Mouse (Mus musculus) MEL (cell line): ENCODE results near the gene Lipc.
A peak's percentile ranks its signal among the peaks of the same experiment; 100 is the strongest.

Experiments used
- CTCF ChIP-seq, 3 experiments: IDR thresholded peaks in 2 of 3; conservative IDR thresholded peaks in 1 of 3; 2 replicates each; pipeline ENCODE4 v1.5.1; 2011 to 2012; ENCODE audit warnings: low read length in 3 of 3, low read depth in 2 of 3, mild to moderate bottlenecking in 2 of 3, improper control_type of control experiment in 1 of 3, inconsistent platforms in 1 of 3, mixed read lengths in 1 of 3, moderate library complexity in 1 of 3; ENCODE audit not compliant: control insufficient read depth in 1 of 3, insufficient read depth in 1 of 3, poor library complexity in 1 of 3, severe bottlenecking in 1 of 3
- E2F4 ChIP-seq: IDR thresholded peaks from 2 replicates; pipeline ENCODE4 v1.6.1; 2011; ENCODE audit warnings: low read depth, low read length, improper control_type of control experiment, borderline replicate concordance
- GABPA ChIP-seq: IDR thresholded peaks from 2 replicates; pipeline ENCODE4 v1.6.1; 2012; ENCODE audit warnings: low read depth, mild to moderate bottlenecking, inconsistent platforms, low read length, improper control_type of control experiment, moderate library complexity
- GATA1 ChIP-seq: IDR thresholded peaks from 2 replicates; pipeline ENCODE4 v1.6.1; 2011; ENCODE audit warnings: low read depth, low read length, improper control_type of control experiment
- JUND ChIP-seq: IDR thresholded peaks from 2 replicates; pipeline ENCODE4 v1.6.1; 2011; ENCODE audit warnings: low read depth, mild to moderate bottlenecking, improper control_type of control experiment, low read length
- MAFK ChIP-seq: IDR thresholded peaks from 2 replicates; pipeline ENCODE4 v1.6.1; 2011; ENCODE audit warnings: low read depth, mild to moderate bottlenecking, low read length, improper control_type of control experiment, borderline replicate concordance
- MAX ChIP-seq: IDR thresholded peaks from 2 replicates; pipeline ENCODE4 v1.6.1; 2011; ENCODE audit warnings: low read length, improper control_type of control experiment
- MAZ ChIP-seq: IDR thresholded peaks from 2 replicates; pipeline ENCODE4 v1.6.1; 2012; ENCODE audit warnings: low read depth, mild to moderate bottlenecking, inconsistent platforms, low read length, improper control_type of control experiment
- MYC ChIP-seq: IDR thresholded peaks from 2 replicates; pipeline ENCODE4 v1.6.1; 2011; ENCODE audit warnings: low read depth, mild to moderate bottlenecking, low read length, improper control_type of control experiment, moderate library complexity
- POLR2A ChIP-seq, 2 experiments: IDR thresholded peaks; 2 replicates each; pipeline ENCODE4 v1.6.1; 2011 to 2012; ENCODE audit warnings: low read length in 2 of 2, mild to moderate bottlenecking in 2 of 2, control low read depth in 1 of 2, improper control_type of control experiment in 1 of 2, low read depth in 1 of 2, moderate library complexity in 1 of 2; ENCODE audit not compliant: control insufficient read depth in 1 of 2, insufficient read depth in 1 of 2, poor library complexity in 1 of 2
- POLR2AphosphoS2 ChIP-seq: IDR thresholded peaks from 2 replicates; pipeline ENCODE4 v1.6.1; 2011; ENCODE audit warnings: low read length, improper control_type of control experiment
- SIN3A ChIP-seq: IDR thresholded peaks from 2 replicates; pipeline ENCODE4 v1.6.1; 2012; ENCODE audit warnings: low read length, improper control_type of control experiment, inconsistent platforms
- SMC3 ChIP-seq: IDR thresholded peaks from 2 replicates; pipeline ENCODE4 v1.6.1; 2011; ENCODE audit warnings: low read depth, low read length, improper control_type of control experiment
- ZC3H11A ChIP-seq: IDR thresholded peaks from 2 replicates; pipeline ENCODE4 v1.6.1; 2012; ENCODE audit warnings: low read depth, mild to moderate bottlenecking, inconsistent platforms, low read length, improper control_type of control experiment

GRCm38 (mm10) chr9:70892627-70893026 is 59.4 kb downstream of the Lipc start:
- TF ChIP-seq POLR2A (IDR thresholded peaks at IDR 0.05; ENCODE audit: control insufficient read depth in 1 of 2, insufficient read depth in 1 of 2, low read depth in 1 of 2, low read length in 2 of 2, poor library complexity in 1 of 2) (no peak), CTCF (IDR thresholded peaks at IDR 0.05 in 2 of 3, conservative IDR thresholded peaks at IDR 0.05 in 1 of 3; ENCODE audit: control insufficient read depth in 1 of 3, insufficient read depth in 1 of 3, low read depth in 2 of 3, low read length in 3 of 3, poor library complexity in 1 of 3, severe bottlenecking in 1 of 3) (no peak), GATA1 (peak; percentile 44; the same call in 1 of the 2 replicates), SIN3A (no peak), MAZ (no peak), ZC3H11A (no peak), POLR2AphosphoS2 (no peak), MAX (no peak), SMC3 (no peak), MAFK (no peak), GABPA (no peak), E2F4 (no peak), MYC (no peak), JUND (no peak)
